In genomic region chr17:53650251-53650661, GRCm38 (mm10) we compare ENCODE assay signal across 15 mouse cellular contexts. TPM values are rescaled to one million over a fixed set of nuclear protein-coding genes. Genes with fewer than 3 reads are reported as not detected.
A peak's percentile ranks its signal among the peaks of the same experiment; 100 is the strongest.
DNase-seq lines count a peak whose midpoint lies in the region; ATAC-seq and TF ChIP-seq lines count a peak whose summit lies in the region.
"Had no signal": no experiment of that assay in that cellular context is flagged by ENCODE, and none has a peak within 500 bp of the region (broad histone marks: within the 10 kb centered on the region; RNA-seq: fewer than 3 reads in every experiment).

No protein-coding gene starts in this region.

- peak; percentile 15 for DNase-seq in gastrocnemius, postnatal 25 days
- DNase-seq in gastrocnemius, postnatal 10 days: no peak
- DNase-seq in lung, postnatal 4 days: no peak
- peak; percentile 42 for DNase-seq in lung, postnatal 25 days (ENCODE audit: low spot score)
- DNase-seq in hindbrain, postnatal 0 days (ENCODE audit: low spot score): no peak
- DNase-seq in retina, postnatal 1 day: no peak

- H3K4me3 ChIP-seq in lung, embryonic 16.5 days (ENCODE audit: low read length): no peak overlapping the region
- no peak overlapping the region for H3K4me3 ChIP-seq in hindbrain, postnatal 0 days (ENCODE audit: low read length)
- H3K4me3 ChIP-seq: heart, embryonic 12.5 days; hindbrain, embryonic 13.5 days; midbrain, embryonic 12.5 days; neural tube, embryonic 12.5 days had no signal

- no peaks in the 10 kb centered on the region for H3K9me3 ChIP-seq in lung, embryonic 16.5 days (ENCODE audit: control insufficient read depth, low read length)
- H3K9me3 ChIP-seq in hindbrain, postnatal 0 days (ENCODE audit: low read length): no peaks in the 10 kb centered on the region
- H3K9me3 ChIP-seq: hindbrain, embryonic 13.5 days; midbrain, embryonic 12.5 days; neural tube, embryonic 12.5 days had no signal

- no peak overlapping the region for H3K4me2 ChIP-seq in lung, embryonic 16.5 days (ENCODE audit: low read depth, low read length)
- no peak overlapping the region for H3K4me2 ChIP-seq in hindbrain, postnatal 0 days (ENCODE audit: low read depth, low read length)
- H3K4me2 ChIP-seq: heart, embryonic 12.5 days; hindbrain, embryonic 13.5 days; midbrain, embryonic 12.5 days; neural tube, embryonic 12.5 days had no signal

- H3K27me3 ChIP-seq in lung, embryonic 16.5 days (ENCODE audit: control insufficient read depth, insufficient read depth, low read depth, low read length): no peaks in the 10 kb centered on the region
- no peaks in the 10 kb centered on the region for H3K27me3 ChIP-seq in hindbrain, postnatal 0 days (ENCODE audit: insufficient read depth, low read length)
- H3K27me3 ChIP-seq: CH12.LX; heart, embryonic 12.5 days; hindbrain, embryonic 13.5 days; midbrain, embryonic 12.5 days; neural tube, embryonic 12.5 days had no signal

- H3K9ac ChIP-seq in lung, embryonic 16.5 days (ENCODE audit: low read length): no peak overlapping the region
- H3K9ac ChIP-seq in hindbrain, postnatal 0 days (replicated peaks; ENCODE audit: low read length): no peak overlapping the region
- H3K9ac ChIP-seq: heart, embryonic 12.5 days; hindbrain, embryonic 13.5 days; liver, embryonic 14.5 days; midbrain, embryonic 12.5 days; neural tube, embryonic 12.5 days had no signal

- H3K36me3 ChIP-seq in lung, embryonic 16.5 days (ENCODE audit: control insufficient read depth, insufficient read depth, low read length): peaks cover 13% of the 10 kb centered on the region
- H3K36me3 ChIP-seq in hindbrain, postnatal 0 days (ENCODE audit: insufficient read depth, low read length): peaks cover 15% of the 10 kb centered on the region

- WGBS in lung, embryonic 16.5 days: 72% methylated on average over 2 of the region's 2 CpGs
- 73% methylated on average over 2 of the region's 2 CpGs for WGBS in hindbrain, postnatal 0 days

- no peaks in the 10 kb centered on the region for H3K4me1 ChIP-seq in lung, embryonic 16.5 days (replicated peaks; ENCODE audit: control insufficient read depth, insufficient read depth, low read length)
- no peaks in the 10 kb centered on the region for H3K4me1 ChIP-seq in hindbrain, postnatal 0 days (ENCODE audit: insufficient read depth, low read length)
- H3K4me1 ChIP-seq: heart, embryonic 12.5 days; hindbrain, embryonic 13.5 days; midbrain, embryonic 12.5 days; neural tube, embryonic 12.5 days had no signal

- H3K27ac ChIP-seq in lung, embryonic 16.5 days (ENCODE audit: low read length): no peak overlapping the region
- H3K27ac ChIP-seq in hindbrain, postnatal 0 days: no peak overlapping the region
- H3K27ac ChIP-seq: hindbrain, embryonic 13.5 days; liver, embryonic 14.5 days; midbrain, embryonic 12.5 days; neural tube, embryonic 12.5 days; stomach, postnatal 0 days had no signal

- ATAC-seq in lung, embryonic 16.5 days (ENCODE audit: low read depth): peak; percentile 59
- peak; percentile 88 for ATAC-seq in activated CD4-positive, CD25-positive, alpha-beta regulatory T cell, adult 4 months
- no peak for ATAC-seq in hindbrain, postnatal 0 days

- TF ChIP-seq CTCF in hindbrain, postnatal 0 days (IDR thresholded peaks at IDR 0.05; ENCODE audit: low read depth): no peak

RNA-seq across cellular contexts. Expression of gene Sgo1, which starts 38.9 kb away (rescaled TPM):
- under 1 TPM in 1 of 2 experiments, not detected in 1; 0.13 TPM for total RNA-seq in gastrocnemius, postnatal 25 days (2021)
- total RNA-seq in gastrocnemius, postnatal 10 days (2021): 1 to 10 TPM; 1.6 to 2.2 TPM
- polyA plus RNA-seq in lung, embryonic 16.5 days (2015; fragmentation: Nextera tagmentation; extraction: Ambion mirVana): 35.7 and 42.1 TPM in 2 replicates
- 10 to 100 TPM in 1 of 2 experiments, 1 to 10 TPM in 1; 7.1 to 12.3 TPM for polyA plus RNA-seq in activated CD4-positive, CD25-positive, alpha-beta regulatory T cell, adult 4 months (2017; shearing (Covaris generic))
- total RNA-seq in hindbrain, postnatal 0 days (2014; rRNA removed): 2.7 and 3.5 TPM in 2 replicates
- 6.8 and 6.9 TPM in 2 replicates for polyA plus RNA-seq in hindbrain, postnatal 0 days (2015; fragmentation: Nextera tagmentation; extraction: Ambion mirVana)

Comparison
In these comparisons a context has a peak if more than half of its experiments do, and no peak if none do; other contexts are left out.
1. DNase-seq: peak in gastrocnemius, postnatal 25 days (single experiment) and lung, postnatal 25 days (single experiment); none in gastrocnemius, postnatal 10 days (single experiment), lung, postnatal 4 days (0 of 2), hindbrain, postnatal 0 days (single experiment) and retina, postnatal 1 day (single experiment).